ENCODE assay signal across 17 mouse cellular contexts in genomic region chrX:101733288-101733687, GRCm38 (mm10). TPM values are rescaled to one million over a fixed set of nuclear protein-coding genes. Genes with fewer than 3 reads are reported as not detected.
DNase-seq lines count a peak whose midpoint lies in the region; ATAC-seq and TF ChIP-seq lines count a peak whose summit lies in the region.
"Had no signal": no experiment of that assay in that cellular context is flagged by ENCODE, and none has a peak within 500 bp of the region (broad histone marks: within the 10 kb centered on the region; RNA-seq: fewer than 3 reads in every experiment).

No protein-coding gene starts in this region.

- H3K4me3 ChIP-seq in liver, postnatal 0 days (ENCODE audit: low read depth, low read length) = no peak overlapping the region
- H3K4me3 ChIP-seq in liver, embryonic 11.5 days (ENCODE audit: low read depth, low read length) = no peak overlapping the region
- peak overlapping the region; percentile 55 for H3K4me3 ChIP-seq in bone marrow macrophage, adult 2 months (ENCODE audit: insufficient read depth, low read length)
- no peak overlapping the region for H3K4me3 ChIP-seq in limb, embryonic 10.5 days
- H3K4me3 ChIP-seq in hindbrain, postnatal 0 days (ENCODE audit: low read length) = no peak overlapping the region
- H3K4me3 ChIP-seq: embryonic facial prominence, embryonic 13.5 days; forebrain, embryonic 12.5 days; heart, adult 2 months; heart, embryonic 13.5 days; hindbrain, embryonic 13.5 days had no signal

- H3K36me3 ChIP-seq in liver, postnatal 0 days (replicated peaks; ENCODE audit: insufficient read depth, low read length) = no peaks in the 10 kb centered on the region
- no peaks in the 10 kb centered on the region for H3K36me3 ChIP-seq in liver, embryonic 11.5 days (ENCODE audit: control insufficient read depth, insufficient read depth, low read length)
- H3K36me3 ChIP-seq in limb, embryonic 10.5 days = no peaks in the 10 kb centered on the region
- H3K36me3 ChIP-seq in hindbrain, postnatal 0 days (ENCODE audit: insufficient read depth, low read length) = no peaks in the 10 kb centered on the region
- H3K36me3 ChIP-seq: embryonic facial prominence, embryonic 13.5 days; forebrain, embryonic 12.5 days; heart, embryonic 13.5 days; hindbrain, embryonic 13.5 days had no signal

- no peak overlapping the region for H3K27ac ChIP-seq in liver, postnatal 0 days (ENCODE audit: low read depth)
- no peak overlapping the region for H3K27ac ChIP-seq in liver, embryonic 11.5 days (ENCODE audit: low read depth, low read length)
- H3K27ac ChIP-seq in bone marrow macrophage, adult 2 months (ENCODE audit: insufficient read depth, low read depth, low read length) = peak overlapping the region; percentile 97
- H3K27ac ChIP-seq in limb, embryonic 10.5 days = no peak overlapping the region
- H3K27ac ChIP-seq in hindbrain, postnatal 0 days = no peak overlapping the region
- H3K27ac ChIP-seq: embryonic facial prominence, embryonic 13.5 days; forebrain, embryonic 12.5 days; heart, adult 2 months; heart, embryonic 13.5 days; hindbrain, embryonic 13.5 days had no signal

- no peaks in the 10 kb centered on the region for H3K4me1 ChIP-seq in liver, postnatal 0 days (ENCODE audit: insufficient read depth)
- H3K4me1 ChIP-seq in liver, embryonic 11.5 days (replicated peaks; ENCODE audit: control insufficient read depth, insufficient read depth, low read length) = no peaks in the 10 kb centered on the region; the same call in 1 of the 2 replicates
- H3K4me1 ChIP-seq in bone marrow macrophage, adult 2 months (ENCODE audit: control insufficient read depth, insufficient read depth, low read length) = peaks cover 28% of the 10 kb centered on the region
- no peaks in the 10 kb centered on the region for H3K4me1 ChIP-seq in limb, embryonic 10.5 days
- H3K4me1 ChIP-seq in hindbrain, postnatal 0 days (ENCODE audit: insufficient read depth, low read length) = no peaks in the 10 kb centered on the region
- H3K4me1 ChIP-seq: embryonic facial prominence, embryonic 13.5 days; forebrain, embryonic 12.5 days; hindbrain, embryonic 13.5 days had no signal

- TF ChIP-seq POLR2A in bone marrow macrophage, adult 2 months (IDR thresholded peaks at IDR 0.05; ENCODE audit: borderline replicate concordance, low read depth, low read length) = no peak

- H3K9ac ChIP-seq in liver, postnatal 0 days (replicated peaks) = no peak overlapping the region
- H3K9ac ChIP-seq in liver, embryonic 11.5 days (ENCODE audit: low read depth, low read length) = no peak overlapping the region
- H3K9ac ChIP-seq in hindbrain, postnatal 0 days (replicated peaks; ENCODE audit: low read length) = no peak overlapping the region
- H3K9ac ChIP-seq: embryonic facial prominence, embryonic 13.5 days; forebrain, embryonic 12.5 days; heart, embryonic 13.5 days; hindbrain, embryonic 13.5 days had no signal

- no peak for ATAC-seq in liver, postnatal 0 days
- ATAC-seq in liver, embryonic 11.5 days (replicated peaks; ENCODE audit: low FRiP score) = no peak
- ATAC-seq in hematopoietic stem cell, adult 5-6 weeks (replicated peaks in 1 of 2; ENCODE audit: insufficient read depth in 1 of 2, low FRiP score in 2 of 2, low TSS enrichment in 1 of 2, low read depth in 1 of 2, poor library complexity in 2 of 2, severe bottlenecking in 2 of 2) = peak; percentile 34 to 72
- peak; percentile 47 for ATAC-seq in megakaryocyte progenitor cell, adult 5-6 weeks (replicated peaks; ENCODE audit: poor library complexity)
- ATAC-seq in hindbrain, postnatal 0 days = no peak
- ATAC-seq: forebrain, embryonic 16.5 days had no signal

- WGBS in liver, postnatal 0 days (ENCODE audit: insufficient replicate concordance) = 22% methylated on average over 3 of the region's 3 CpGs
- 56% methylated on average over 2 of the region's 3 CpGs for WGBS in liver, embryonic 11.5 days
- WGBS in limb, embryonic 10.5 days = 86% methylated on average over 3 of the region's 3 CpGs
- 87% methylated on average over 3 of the region's 3 CpGs for WGBS in hindbrain, postnatal 0 days

- no peak for TF ChIP-seq CTCF in liver, postnatal 0 days (IDR thresholded peaks at IDR 0.05; ENCODE audit: low read depth)
- no peak for TF ChIP-seq CTCF in bone marrow macrophage, adult 2 months (IDR thresholded peaks at IDR 0.05; ENCODE audit: low read depth, low read length)
- no peak for TF ChIP-seq CTCF in hindbrain, postnatal 0 days (IDR thresholded peaks at IDR 0.05; ENCODE audit: low read depth)

- no peaks in the 10 kb centered on the region for H3K27me3 ChIP-seq in liver, postnatal 0 days (ENCODE audit: insufficient read depth, low read length)
- H3K27me3 ChIP-seq in liver, embryonic 11.5 days (replicated peaks; ENCODE audit: control insufficient read depth, insufficient read depth, low read length) = peaks cover 13% of the 10 kb centered on the region
- H3K27me3 ChIP-seq in limb, embryonic 10.5 days (ENCODE audit: low read depth, poor library complexity, severe bottlenecking) = peaks cover 87% of the 10 kb centered on the region
- no peaks in the 10 kb centered on the region; the same call in 1 of the 2 replicates for H3K27me3 ChIP-seq in hindbrain, postnatal 0 days (ENCODE audit: insufficient read depth, low read length)

- peak overlapping the region; percentile 4; the same call in 1 of the 2 replicates for H3K4me2 ChIP-seq in liver, postnatal 0 days (ENCODE audit: low read depth, low read length)
- H3K4me2 ChIP-seq in liver, embryonic 11.5 days = no peak overlapping the region
- H3K4me2 ChIP-seq in hindbrain, postnatal 0 days (ENCODE audit: low read depth, low read length) = no peak overlapping the region
- H3K4me2 ChIP-seq: embryonic facial prominence, embryonic 13.5 days; forebrain, embryonic 12.5 days; heart, embryonic 13.5 days; hindbrain, embryonic 13.5 days had no signal

- no peaks in the 10 kb centered on the region for H3K9me3 ChIP-seq in liver, postnatal 0 days (ENCODE audit: low read length)
- H3K9me3 ChIP-seq in liver, embryonic 11.5 days (ENCODE audit: control insufficient read depth, low read length) = no peaks in the 10 kb centered on the region
- no peaks in the 10 kb centered on the region for H3K9me3 ChIP-seq in limb, embryonic 10.5 days (replicated peaks)
- H3K9me3 ChIP-seq in hindbrain, postnatal 0 days (ENCODE audit: low read length) = no peaks in the 10 kb centered on the region
- H3K9me3 ChIP-seq: embryonic facial prominence, embryonic 13.5 days; forebrain, embryonic 12.5 days; heart, embryonic 13.5 days; hindbrain, embryonic 13.5 days had no signal

- no peak for TF ChIP-seq EP300 in liver, postnatal 0 days (IDR thresholded peaks at IDR 0.05; ENCODE audit: low read depth)

- no peak for DNase-seq in liver, postnatal 0 days
- DNase-seq in liver, embryonic 11.5 days (ENCODE audit: low spot score) = no peak
- no peak for DNase-seq in limb, embryonic 10.5 days (ENCODE audit: low spot score)
- no peak for DNase-seq in hindbrain, postnatal 0 days (ENCODE audit: low spot score)
- DNase-seq in kidney, adult 11 months = no peak
- DNase-seq: cerebellum, adult 11-12 months; cerebellum, adult 9-10 months had no signal

RNA-seq across cellular contexts. Expression of gene Cxcr3, which starts 0.8 kb away (rescaled TPM):
- polyA plus RNA-seq in liver, postnatal 0 days (2015; fragmentation: Nextera tagmentation; extraction: Ambion mirVana) = 0.81 and 1.0 TPM in 2 replicates
- 0.27 TPM in 2 replicates for polyA plus RNA-seq in liver, embryonic 11.5 days (2014; fragmentation: Nextera tagmentation; extraction: Ambion mirVana)
- polyA plus RNA-seq in bone marrow macrophage, adult 2 months (2012; ENCODE audit: insufficient read depth, insufficient read length, missing spikeins) = 7.0 and 7.9 TPM in 2 replicates
- total RNA-seq in hematopoietic stem cell, adult 5-6 weeks (2017) = 2.4 and 3.0 TPM in 2 replicates
- 0.22 and 0.29 TPM in 2 replicates for total RNA-seq in megakaryocyte progenitor cell, adult 5-6 weeks (2015)
- 0.07 and 0.21 TPM in 2 replicates for total RNA-seq in megakaryocyte progenitor cell, adult 5-6 weeks (2017)
- 0.09 and 0.13 TPM in 2 replicates for polyA plus RNA-seq in limb, embryonic 10.5 days (2016; fragmentation: Nextera tagmentation; extraction: Ambion mirVana)
- 0.16 TPM in 1 of 2 replicates, not detected in the other for total RNA-seq in hindbrain, postnatal 0 days (2014; rRNA removed)
- polyA plus RNA-seq in hindbrain, postnatal 0 days (2015; fragmentation: Nextera tagmentation; extraction: Ambion mirVana) = 0.08 and 0.30 TPM in 2 replicates
- total RNA-seq: ES-E14; heart, adult 2 months had no signal
- polyA plus RNA-seq: forebrain, embryonic 16.5 days had no signal

Comparison
In these comparisons a context has a peak if more than half of its experiments do, and no peak if none do; other contexts are left out.
1. ATAC-seq: peak in hematopoietic stem cell, adult 5-6 weeks (2 of 2) and megakaryocyte progenitor cell, adult 5-6 weeks (single experiment); none in liver, postnatal 0 days (single experiment), liver, embryonic 11.5 days (single experiment) and hindbrain, postnatal 0 days (single experiment).